Mouse (Mus musculus) Muller cell, postnatal 12 days (primary cell): ENCODE measurements around the gene Cdc42bpb.

Experiments
- DNase-seq: peaks from one replicate; pipeline ENCODE4 v3.0.0-alpha.2; 2015; ENCODE audit errors: inconsistent ontology term

Gene Cdc42bpb

GRCm38 (mm10) chr12:111386642-111387120 is 9.2 kb upstream of the Cdc42bpb start:
- no peak for DNase-seq

- DNase-seq, result no peak
Measured at GRCm38 (mm10) chr12:111385883-111386641, 8.5 kb upstream of the Cdc42bpb start.

GRCm38 (mm10) chr12:111378812-111379211 is 1.3 kb upstream of the Cdc42bpb start:
- DNase-seq, result no peak

GRCm38 (mm10) chr12:111377986-111378490 is 520 bp upstream of the Cdc42bpb start:
- DNase-seq, result no peak

- no peak for DNase-seq
Measured at GRCm38 (mm10) chr12:111376826-111377331, 639 bp downstream of the Cdc42bpb start.

- DNase-seq, result no peak
Measured at GRCm38 (mm10) chr12:111376053-111376452, 1.5 kb downstream of the Cdc42bpb start.

GRCm38 (mm10) chr12:111375559-111375958 is 2.0 kb downstream of the Cdc42bpb start:
- DNase-seq, result no peak

GRCm38 (mm10) chr12:111374727-111375126 is 2.8 kb downstream of the Cdc42bpb start:
- no peak for DNase-seq

- no peak for DNase-seq
Measured at GRCm38 (mm10) chr12:111373411-111373810, 4.1 kb downstream of the Cdc42bpb start.

GRCm38 (mm10) chr12:111371905-111372304 is 5.6 kb downstream of the Cdc42bpb start:
- no peak for DNase-seq

- DNase-seq, result no peak
Measured at GRCm38 (mm10) chr12:111370249-111370648, 7.3 kb downstream of the Cdc42bpb start.

GRCm38 (mm10) chr12:111367065-111367464 is 10.5 kb downstream of the Cdc42bpb start:
- no peak for DNase-seq

- DNase-seq, result no peak
Measured at GRCm38 (mm10) chr12:111364234-111364633, 13.3 kb downstream of the Cdc42bpb start.

GRCm38 (mm10) chr12:111361319-111362098 is 16.0 kb downstream of the Cdc42bpb start:
- DNase-seq, result no peak

GRCm38 (mm10) chr12:111360671-111361070 is 16.8 kb downstream of the Cdc42bpb start:
- no peak for DNase-seq

GRCm38 (mm10) chr12:111356216-111356615 is 21.3 kb downstream of the Cdc42bpb start:
- no peak for DNase-seq

GRCm38 (mm10) chr12:111354142-111354541 is 23.4 kb downstream of the Cdc42bpb start:
- DNase-seq, result no peak

- peak; percentile 93 for DNase-seq
Measured at GRCm38 (mm10) chr12:111353439-111353915, 24.0 kb downstream of the Cdc42bpb start.

GRCm38 (mm10) chr12:111353008-111353407 is 24.5 kb downstream of the Cdc42bpb start:
- DNase-seq, result no peak

GRCm38 (mm10) chr12:111352520-111352919 is 25.0 kb downstream of the Cdc42bpb start:
- DNase-seq, result no peak

GRCm38 (mm10) chr12:111349540-111350231 is 27.8 kb downstream of the Cdc42bpb start:
- no peak for DNase-seq

- DNase-seq, result no peak
Measured at GRCm38 (mm10) chr12:111343956-111344355, 33.6 kb downstream of the Cdc42bpb start.
